Mouse (Mus musculus) lung, postnatal 0 days (tissue): ENCODE measurements around the gene Susd1.

ENCODE experiments used
- CTCF ChIP-seq: IDR thresholded peaks from 2 replicates; pipeline ENCODE4 v1.5.1; 2016; ENCODE audit warnings: antibody characterized with exemption, mild to moderate bottlenecking
- EP300 ChIP-seq: IDR thresholded peaks from 2 replicates; pipeline ENCODE4 v1.6.1; 2016; ENCODE audit warnings: antibody characterized with exemption, mild to moderate bottlenecking, control low read depth

DNA sequence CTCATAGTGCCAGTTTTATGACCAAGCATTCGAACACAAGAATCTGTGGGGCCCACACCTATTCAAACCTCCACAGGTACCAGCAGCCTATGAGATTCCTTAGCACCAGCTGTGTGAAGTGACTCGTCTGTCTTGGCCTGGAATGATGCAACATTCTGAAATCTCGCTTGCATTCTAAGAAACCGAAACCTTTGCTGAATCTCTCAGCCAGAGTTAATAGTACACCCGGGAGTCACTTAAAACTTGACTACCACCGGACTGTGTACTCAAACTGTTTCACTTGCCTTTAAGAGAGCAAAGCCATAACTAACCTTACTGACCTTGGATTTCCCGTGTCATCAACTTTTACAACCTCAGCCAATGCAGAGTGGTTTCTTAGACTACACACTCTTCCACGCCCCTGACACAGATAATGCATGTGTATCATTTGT lies 14.1 kb upstream of the Susd1 start:
- TF ChIP-seq EP300 (0 out of 2 replicates have a peak, but pooled peaks have one; percentile 23), CTCF (no peak)
